Mouse (Mus musculus) thymus, postnatal 14 days (tissue): ENCODE measurements around the gene Phgdh.
A peak's percentile ranks its signal among the peaks of the same experiment; 100 is the strongest.

Source experiments
- DNase-seq: peaks from one replicate; pipeline ENCODE4 v3.0.0; 2021

Gene Phgdh

GRCm38 (mm10) chr3:98283205-98283604 is 56.6 kb downstream of the Phgdh start:
- DNase-seq: no peak

GRCm38 (mm10) chr3:98282422-98282821 is 57.4 kb downstream of the Phgdh start:
- no peak for DNase-seq

DNA sequence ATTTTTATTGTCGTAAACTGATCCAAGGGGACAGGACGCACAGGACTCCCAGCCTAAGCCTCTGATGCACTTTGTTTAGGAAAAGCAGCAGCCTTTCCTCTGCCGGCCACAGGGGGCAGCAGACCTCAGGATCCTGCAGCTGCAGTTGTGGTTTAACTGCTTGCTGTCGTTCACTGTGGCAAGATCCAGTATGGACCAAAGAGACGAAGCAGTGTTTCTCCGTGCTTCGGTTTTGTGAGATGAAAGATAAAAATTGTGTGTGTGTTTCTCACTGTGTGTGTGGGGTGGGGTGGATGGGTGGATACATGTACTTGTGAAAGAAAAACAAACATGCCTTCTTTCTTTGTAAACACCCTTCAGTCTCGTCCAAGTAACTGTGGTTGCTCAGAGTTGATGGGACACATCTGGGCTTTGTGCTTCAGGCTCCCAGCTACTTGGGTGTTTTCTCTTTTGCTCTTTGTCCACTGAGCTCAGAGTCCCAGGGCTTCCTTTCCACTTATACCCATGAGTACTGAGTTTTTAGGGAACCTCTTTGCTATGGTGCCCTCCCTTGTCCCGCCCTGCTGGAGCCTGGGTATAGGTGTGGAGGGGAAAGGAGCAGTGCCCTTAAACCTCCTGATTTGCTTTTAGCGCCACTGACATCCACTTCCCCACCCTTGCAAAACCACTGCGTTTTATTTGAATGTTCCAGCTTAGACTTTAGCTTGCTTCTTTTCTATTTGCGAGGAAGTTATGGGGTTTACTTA is 58.7 kb downstream of the Phgdh start:
- DNase-seq: peak; percentile 82

DNA sequence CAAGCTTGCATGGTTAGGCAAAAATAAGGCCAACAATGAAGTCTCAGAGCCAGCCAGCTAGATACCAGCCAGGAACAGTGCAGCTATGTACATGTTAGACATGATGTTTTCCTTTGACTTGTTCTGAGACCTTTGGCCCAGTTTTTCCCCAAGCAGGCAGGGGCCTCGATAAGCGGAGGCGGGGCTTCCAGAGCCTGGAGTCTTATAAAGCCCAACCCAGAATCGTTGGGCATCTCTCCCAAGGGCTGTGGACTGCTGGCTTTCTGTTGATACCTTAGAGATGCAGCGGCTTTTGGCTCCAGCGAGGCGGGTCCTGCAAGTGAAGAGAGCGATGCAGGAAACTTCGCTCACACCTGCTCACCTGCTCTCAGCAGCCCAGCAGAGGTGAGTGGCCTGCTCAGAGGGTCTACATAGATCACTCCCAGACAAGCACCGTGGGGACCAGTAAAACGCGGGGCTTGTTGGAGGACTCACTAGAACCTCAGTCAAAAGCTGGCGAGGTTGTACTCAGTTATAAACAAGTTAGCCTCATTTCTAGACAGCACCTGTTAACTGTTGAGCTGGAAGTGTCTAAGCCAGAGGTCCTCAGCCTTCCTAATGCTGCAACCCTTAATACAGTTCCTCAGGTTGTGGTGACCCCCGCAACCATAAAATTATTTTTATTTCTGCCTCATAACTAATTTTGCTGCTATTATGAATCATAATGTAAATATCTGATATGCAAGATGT is 59.4 kb downstream of the Phgdh start, which contains the start of gene Hmgcs2:
Gene Hmgcs2, plus strand, starts transcription at position 232 of the 729 bp plus-strand sequence.
- peak; percentile 45 for DNase-seq

- DNase-seq: no peak
These were observed 60.1 kb downstream of the Phgdh start for GRCm38 (mm10) chr3:98279682-98280081.

- no peak for DNase-seq
These were observed 66.0 kb downstream of the Phgdh start for GRCm38 (mm10) chr3:98273623-98274398.

DNA sequence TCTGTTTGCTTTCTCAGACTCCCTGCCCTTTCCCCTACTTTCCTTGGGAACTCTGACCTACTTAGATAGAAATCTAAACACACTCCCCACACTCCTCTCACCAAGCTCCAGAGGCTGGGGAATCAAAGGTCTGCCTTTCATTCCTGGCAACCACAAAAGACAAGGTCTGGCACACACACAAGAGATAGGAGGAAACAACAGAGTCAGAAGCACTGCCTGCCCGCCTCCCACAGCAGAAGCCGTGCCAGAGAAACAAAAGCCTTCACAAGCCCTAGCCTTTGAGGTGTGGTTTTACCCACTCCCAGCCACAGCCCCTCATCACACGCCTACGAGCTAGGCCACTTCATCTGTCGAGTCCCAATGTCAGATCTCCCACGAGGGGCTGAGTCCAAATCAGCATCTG is 72.5 kb downstream of the Phgdh start:
- DNase-seq: no peak
